Mouse (Mus musculus) intestine, embryonic 15.5 days (tissue): ENCODE data around the gene Apaf1. TPM values are rescaled to one million over a fixed set of nuclear protein-coding genes. Genes with fewer than 3 reads are reported as not detected.
A peak's percentile ranks its signal among the peaks of the same experiment; 100 is the strongest.

Experiments
- ATAC-seq: fragments of 200-750 bp; cut with Nextera tagmentation; 2 replicates; pipeline ENCODE4 v1.8.0; 2017; ENCODE audit warnings: moderate TSS enrichment, moderate library complexity
- H3K27ac ChIP-seq: fragments of 300-500 bp; sonication (generic); 2 replicates; pipeline ENCODE4 v1.5.1; 2015; ENCODE audit warnings: mild to moderate bottlenecking, inconsistent platforms
- H3K27me3 ChIP-seq: fragments of 300-500 bp; sonication (generic); replicated peaks from 2 replicates; pipeline ENCODE4 v1.6.1; 2015; ENCODE audit warnings: inconsistent platforms
- H3K36me3 ChIP-seq: fragments of 300-500 bp; sonication (generic); 2 replicates; pipeline ENCODE4 v1.6.1; 2015; ENCODE audit warnings: inconsistent platforms
- H3K4me1 ChIP-seq: fragments of 300-500 bp; sonication (generic); replicated peaks from 2 replicates; pipeline ENCODE4 v1.6.1; 2015; ENCODE audit warnings: inconsistent platforms
- H3K4me2 ChIP-seq: fragments of 300-500 bp; sonication (generic); replicated peaks from 2 replicates; pipeline ENCODE4 v1.6.1; 2015; ENCODE audit warnings: mild to moderate bottlenecking, inconsistent platforms
- H3K4me3 ChIP-seq: fragments of 300-500 bp; sonication (generic); replicated peaks from 2 replicates; pipeline ENCODE4 v1.5.1; 2015; ENCODE audit warnings: inconsistent platforms
- H3K9ac ChIP-seq: fragments of 300-500 bp; sonication (generic); 2 replicates; pipeline ENCODE4 v1.6.1; 2015; ENCODE audit warnings: inconsistent platforms
- H3K9me3 ChIP-seq: fragments of 300-500 bp; sonication (generic); 2 replicates; pipeline ENCODE4 v1.6.1; 2016; ENCODE audit warnings: inconsistent platforms
- WGBS: fragments of 180-500 bp; shearing (Covaris S2); methylation state at CpG from one replicate; pipeline ENCODE4 v1.1.7; 2015; 5-methylcytosine and 5-hydroxymethylcytosine counted together
- polyA plus RNA-seq: library from polyadenylated mRNA; unstranded; fragments of >200 nt; fragmentation: Nextera tagmentation; extraction: Ambion mirVana; gene quantifications from 2 replicates; pipeline ENCODE4 v1.2.1, GENCODE M21; 2015

Apaf1 gene
- polyA plus RNA-seq, 1 experiment from 2014 or later = 20.6 TPM

DNA sequence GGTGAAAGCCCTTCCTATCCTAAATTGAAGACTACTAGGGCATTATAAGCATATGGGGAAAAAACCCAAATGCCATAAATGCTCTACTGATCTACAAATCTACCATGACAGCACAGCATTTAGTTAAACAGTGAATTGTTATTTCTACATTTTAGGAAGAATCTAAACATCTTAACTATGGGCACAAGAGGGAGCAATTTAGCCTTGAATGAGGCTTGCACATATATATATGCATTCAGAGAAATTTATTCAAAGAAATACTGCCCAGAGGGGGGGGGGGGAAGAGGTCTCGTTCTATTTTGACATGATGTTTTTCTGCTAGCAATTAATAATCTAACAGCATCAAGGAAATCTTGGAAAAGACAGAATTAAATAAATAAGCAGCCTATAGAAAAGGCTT, 10.8 kb downstream of the Apaf1 start:
- Histone ChIP-seq H3K27me3 (no peaks in the 10 kb centered on the region), H3K36me3 (peaks cover 12% of the 10 kb centered on the region), H3K4me3 (no peak overlapping the region), H3K9me3 (no peaks in the 10 kb centered on the region), H3K27ac (no peak overlapping the region), H3K4me2 (no peak overlapping the region), H3K9ac (no peak overlapping the region), H3K4me1 (no peaks in the 10 kb centered on the region)
- no peak for ATAC-seq
- WGBS = 48% methylated on average over 1 of the region's 1 CpGs

DNA sequence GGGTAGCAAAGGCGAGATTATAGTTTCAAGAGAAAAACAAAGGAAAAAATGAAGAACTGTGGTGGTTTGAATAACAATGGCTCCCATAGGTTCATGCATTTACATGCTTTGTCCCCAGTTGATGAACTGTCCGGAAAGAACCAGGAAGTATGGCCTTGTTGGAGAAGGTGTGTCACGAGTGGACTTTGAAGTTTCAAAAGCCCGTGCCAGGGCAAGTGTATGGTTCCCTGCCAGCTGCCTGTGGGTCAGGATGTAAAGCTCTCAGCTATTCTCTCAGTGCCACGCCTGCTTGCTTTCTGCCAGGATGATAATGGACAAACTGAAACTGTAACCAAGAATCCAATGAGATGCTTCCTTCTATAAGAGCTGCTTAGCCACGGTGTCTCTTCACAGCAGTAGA, 20.2 kb downstream of the Apaf1 start:
- 86% methylated on average over 6 of the region's 6 CpGs for WGBS
- H3K27ac ChIP-seq = no peak overlapping the region

DNA sequence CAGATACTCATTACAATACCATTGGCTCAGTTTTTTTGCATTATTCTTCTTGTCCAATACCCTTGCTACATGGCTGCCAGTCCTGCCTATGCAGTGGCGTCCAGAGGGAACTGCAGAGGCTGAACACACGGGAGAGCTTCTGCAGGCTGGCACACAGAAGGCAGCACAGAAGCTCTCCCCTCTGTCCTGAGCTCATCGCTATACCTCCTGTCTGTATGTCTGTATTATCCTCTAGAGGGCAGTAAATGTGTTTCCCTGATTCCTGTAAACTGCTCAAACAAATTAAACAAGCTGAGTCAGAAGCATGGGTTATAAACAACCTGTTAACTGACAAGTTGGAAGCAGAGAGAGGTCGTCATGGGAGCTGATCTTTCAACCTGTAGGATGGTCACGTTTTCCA, 21.8 kb downstream of the Apaf1 start:
- H3K4me1 ChIP-seq = no peaks in the 10 kb centered on the region
- H3K4me2 ChIP-seq = no peak overlapping the region
- 38% methylated on average over 5 of the region's 5 CpGs for WGBS
- peaks cover 14% of the 10 kb centered on the region; the same call in 1 of the 2 replicates for H3K36me3 ChIP-seq
- no peak overlapping the region for H3K4me3 ChIP-seq
- no peak overlapping the region for H3K9ac ChIP-seq
- no peaks in the 10 kb centered on the region for H3K9me3 ChIP-seq
- no peaks in the 10 kb centered on the region for H3K27me3 ChIP-seq
- ATAC-seq = peak; percentile 31; the same call in 1 of the 2 replicates
- no peak overlapping the region for H3K27ac ChIP-seq

More for the DNA sequence above, 20.2 kb downstream of the Apaf1 start:
- peak; percentile 70; the same call in 1 of the 2 replicates for ATAC-seq
- peaks cover 23% of the 10 kb centered on the region for H3K36me3 ChIP-seq
- H3K9me3 ChIP-seq = no peaks in the 10 kb centered on the region
- no peak overlapping the region for H3K9ac ChIP-seq
- no peaks in the 10 kb centered on the region for H3K27me3 ChIP-seq
- H3K4me2 ChIP-seq = no peak overlapping the region
- H3K4me3 ChIP-seq = no peak overlapping the region
- no peaks in the 10 kb centered on the region for H3K4me1 ChIP-seq

DNA sequence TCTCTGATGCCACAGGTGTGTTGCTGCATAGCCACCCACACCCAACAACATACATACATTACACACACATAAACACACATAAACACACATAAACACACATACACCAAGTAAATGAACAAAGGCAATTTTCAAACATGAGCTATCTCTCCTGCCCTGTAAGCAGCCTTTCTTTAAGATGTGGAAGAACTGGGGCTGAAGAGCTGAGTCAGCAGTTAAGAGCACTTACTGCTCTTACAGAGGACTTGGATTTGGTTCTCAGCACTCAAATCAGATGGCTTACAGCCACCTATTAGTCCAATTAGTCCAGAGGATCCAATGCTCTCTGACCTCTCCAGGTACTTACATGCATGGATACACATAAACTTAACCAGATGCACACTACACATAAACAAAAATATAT, 29.8 kb downstream of the Apaf1 start:
- no peaks in the 10 kb centered on the region for H3K9me3 ChIP-seq
- no peak overlapping the region for H3K27ac ChIP-seq
- H3K9ac ChIP-seq = no peak overlapping the region
- H3K4me3 ChIP-seq = no peak overlapping the region
- no peak for ATAC-seq
- peaks cover 15% of the 10 kb centered on the region; the same call in 1 of the 2 replicates for H3K36me3 ChIP-seq
- H3K27me3 ChIP-seq = no peaks in the 10 kb centered on the region
- no peaks in the 10 kb centered on the region for H3K4me1 ChIP-seq
- H3K4me2 ChIP-seq = no peak overlapping the region

DNA sequence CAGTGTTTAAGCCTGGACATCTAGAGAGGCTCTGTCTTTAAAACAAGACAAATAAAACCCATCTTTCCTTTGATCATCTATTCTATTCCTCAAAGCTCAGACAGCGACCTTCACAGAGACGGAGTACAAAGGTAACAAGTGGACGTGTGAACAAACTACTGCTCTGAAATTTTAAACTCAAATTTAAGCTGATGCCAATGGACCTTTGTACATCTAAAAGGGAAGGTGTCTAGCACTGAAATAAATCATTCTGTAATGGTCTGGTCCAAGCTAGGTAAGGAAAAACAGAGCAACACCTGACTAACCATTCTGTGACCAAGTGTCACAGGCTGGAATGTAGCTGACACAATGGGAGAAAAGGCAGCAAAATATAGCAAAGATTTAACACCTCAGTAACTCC, 31.4 kb downstream of the Apaf1 start:
- H3K4me3 ChIP-seq = no peak overlapping the region
- 91% methylated on average over 3 of the region's 3 CpGs for WGBS
- ATAC-seq = no peak
- no peaks in the 10 kb centered on the region for H3K27me3 ChIP-seq
- H3K9ac ChIP-seq = no peak overlapping the region
- peaks cover 15% of the 10 kb centered on the region; the same call in 1 of the 2 replicates for H3K36me3 ChIP-seq
- H3K4me1 ChIP-seq = no peaks in the 10 kb centered on the region
- H3K4me2 ChIP-seq = no peak overlapping the region
- no peak overlapping the region for H3K27ac ChIP-seq
- H3K9me3 ChIP-seq = no peaks in the 10 kb centered on the region

DNA sequence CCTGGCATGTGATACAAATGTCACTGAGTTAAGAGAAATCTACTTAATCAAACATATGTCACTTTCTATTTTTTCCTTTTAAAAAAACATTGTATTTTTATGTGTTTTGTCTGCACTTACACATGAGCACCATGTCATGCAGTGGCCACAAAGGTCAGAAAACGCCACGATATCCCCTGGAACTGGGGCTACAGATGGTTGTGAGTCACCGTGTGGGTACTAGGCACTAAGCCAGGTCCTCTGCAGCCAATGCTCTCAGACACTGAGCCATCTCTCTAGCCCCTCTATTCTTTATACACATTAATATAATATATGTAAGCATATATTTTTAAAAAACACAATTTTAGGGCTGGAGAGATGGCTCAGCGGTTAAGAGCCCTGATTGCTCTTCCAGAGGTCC, 32.9 kb downstream of the Apaf1 start:
- H3K4me2 ChIP-seq = no peak overlapping the region
- no peaks in the 10 kb centered on the region for H3K4me1 ChIP-seq
- no peak overlapping the region for H3K27ac ChIP-seq
- peaks cover 15% of the 10 kb centered on the region; the same call in 1 of the 2 replicates for H3K36me3 ChIP-seq
- no peaks in the 10 kb centered on the region for H3K27me3 ChIP-seq
- H3K9ac ChIP-seq = no peak overlapping the region
- WGBS = 86% methylated on average over 4 of the region's 4 CpGs
- no peak overlapping the region for H3K4me3 ChIP-seq
- H3K9me3 ChIP-seq = no peaks in the 10 kb centered on the region
- ATAC-seq = no peak

DNA sequence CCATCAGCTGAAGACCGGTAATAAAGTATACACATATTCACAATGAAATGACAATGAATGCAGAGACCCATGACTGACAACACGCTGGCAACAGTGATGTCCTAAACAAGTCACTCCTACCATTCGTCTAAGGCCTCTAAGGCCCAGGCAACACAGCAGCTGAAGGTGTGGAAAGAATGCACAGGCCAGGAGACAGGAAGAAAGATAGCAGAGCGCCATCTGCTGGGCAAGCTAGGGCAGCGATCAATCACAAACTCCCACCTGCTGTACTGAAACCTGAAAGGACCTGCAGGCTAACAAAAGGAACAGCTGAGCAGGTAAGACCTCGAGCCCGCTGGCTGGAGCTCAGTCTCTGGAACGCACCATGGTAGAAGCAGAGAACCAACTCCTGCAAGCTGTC, 48.6 kb downstream of the Apaf1 start:
- peaks cover 10% of the 10 kb centered on the region for H3K36me3 ChIP-seq
- H3K9ac ChIP-seq = no peak overlapping the region
- H3K4me1 ChIP-seq = no peaks in the 10 kb centered on the region
- no peak overlapping the region for H3K4me3 ChIP-seq
- H3K27me3 ChIP-seq = no peaks in the 10 kb centered on the region
- ATAC-seq = peak; percentile 61
- H3K9me3 ChIP-seq = no peaks in the 10 kb centered on the region
- H3K27ac ChIP-seq = no peak overlapping the region
- WGBS = 29% methylated on average over 8 of the region's 8 CpGs
- H3K4me2 ChIP-seq = no peak overlapping the region

DNA sequence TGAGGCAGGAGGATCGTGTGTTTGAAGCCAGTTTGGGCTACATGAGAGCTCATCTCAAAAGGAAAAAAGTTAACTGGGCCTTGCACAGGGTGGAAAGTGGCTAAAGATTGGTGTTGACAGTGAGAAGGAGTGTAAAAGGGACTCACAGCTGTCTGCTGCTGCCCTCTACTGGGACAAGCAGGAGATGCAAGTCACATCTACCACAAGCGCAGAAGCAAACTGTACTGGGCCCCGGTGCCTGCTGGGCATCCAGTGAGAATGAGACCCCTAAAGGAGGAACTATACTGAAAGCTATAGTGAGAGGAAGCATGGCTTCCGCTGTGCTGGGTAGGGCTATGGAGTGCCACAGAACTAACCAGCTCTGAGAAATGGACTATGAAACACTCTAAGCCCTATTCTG, 50.2 kb downstream of the Apaf1 start:
- Histone ChIP-seq H3K9ac (no peak overlapping the region), H3K27me3 (no peaks in the 10 kb centered on the region), H3K4me2 (no peak overlapping the region), H3K4me1 (no peaks in the 10 kb centered on the region), H3K36me3 (peaks cover 7% of the 10 kb centered on the region; the same call in 1 of the 2 replicates), H3K27ac (no peak overlapping the region), H3K9me3 (no peaks in the 10 kb centered on the region), H3K4me3 (no peak overlapping the region)
- peak; percentile 56 for ATAC-seq
- 20% methylated on average over 4 of the region's 4 CpGs for WGBS

DNA sequence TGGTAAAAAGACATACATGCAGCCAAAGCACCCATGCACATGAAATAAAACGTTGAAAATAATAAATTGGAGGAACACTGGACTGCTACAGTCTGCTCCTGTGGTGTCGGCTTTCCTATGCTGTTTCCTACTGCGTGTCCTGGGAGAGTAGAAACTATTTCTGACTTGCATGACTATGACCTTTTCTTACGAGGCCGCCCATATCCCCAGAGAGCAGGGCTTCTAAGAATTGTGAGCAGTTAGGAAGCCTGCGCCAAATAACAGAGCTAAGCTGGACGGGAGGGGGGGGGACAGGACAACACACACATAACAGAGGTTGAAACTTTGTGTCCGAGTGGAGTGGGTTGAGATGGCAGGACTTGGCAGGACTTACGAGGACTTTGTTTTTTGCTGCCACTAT, 51.4 kb downstream of the Apaf1 start:
- 90% methylated on average over 9 of the region's 9 CpGs for WGBS
- H3K36me3 ChIP-seq = peaks cover 4% of the 10 kb centered on the region; the same call in 1 of the 2 replicates
- no peak for ATAC-seq

DNA sequence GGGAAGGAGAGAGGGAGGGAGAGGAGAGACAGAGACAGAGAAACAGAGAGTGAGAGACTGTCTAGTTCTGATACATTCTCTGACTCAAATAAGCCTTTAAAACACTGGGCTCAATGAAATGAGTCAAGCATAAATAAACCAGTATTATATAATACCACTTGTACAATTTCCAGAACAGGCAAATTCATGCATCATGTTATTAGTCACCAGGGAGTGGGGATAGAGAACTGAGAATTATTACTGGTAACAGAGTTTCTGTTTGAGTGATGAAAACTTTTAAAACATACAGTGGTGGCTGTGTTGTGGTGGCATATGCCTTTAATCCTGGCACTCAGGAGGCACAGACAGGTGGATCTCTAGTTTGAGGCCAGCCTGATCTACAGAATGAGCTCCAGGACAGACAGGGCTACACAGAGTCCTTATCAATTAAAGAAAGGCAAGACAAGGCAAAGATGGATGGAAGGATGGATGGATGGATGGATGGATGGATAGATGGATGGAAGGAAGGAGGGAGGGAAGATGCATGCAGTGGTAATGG, 53.5 kb downstream of the Apaf1 start:
- no peak overlapping the region for H3K4me2 ChIP-seq
- no peaks in the 10 kb centered on the region for H3K4me1 ChIP-seq
- H3K27ac ChIP-seq = no peak overlapping the region
- H3K27me3 ChIP-seq = no peaks in the 10 kb centered on the region
- peaks cover 4% of the 10 kb centered on the region; the same call in 1 of the 2 replicates for H3K36me3 ChIP-seq
- no peak overlapping the region for H3K4me3 ChIP-seq
- no peak overlapping the region for H3K9ac ChIP-seq
- H3K9me3 ChIP-seq = no peaks in the 10 kb centered on the region
- no peak for ATAC-seq

More for the DNA sequence above, 51.4 kb downstream of the Apaf1 start:
- H3K9me3 ChIP-seq = no peaks in the 10 kb centered on the region
- no peaks in the 10 kb centered on the region for H3K27me3 ChIP-seq
- no peak overlapping the region for H3K4me2 ChIP-seq
- no peak overlapping the region for H3K27ac ChIP-seq
- no peak overlapping the region for H3K4me3 ChIP-seq
- no peaks in the 10 kb centered on the region for H3K4me1 ChIP-seq
- no peak overlapping the region for H3K9ac ChIP-seq

DNA sequence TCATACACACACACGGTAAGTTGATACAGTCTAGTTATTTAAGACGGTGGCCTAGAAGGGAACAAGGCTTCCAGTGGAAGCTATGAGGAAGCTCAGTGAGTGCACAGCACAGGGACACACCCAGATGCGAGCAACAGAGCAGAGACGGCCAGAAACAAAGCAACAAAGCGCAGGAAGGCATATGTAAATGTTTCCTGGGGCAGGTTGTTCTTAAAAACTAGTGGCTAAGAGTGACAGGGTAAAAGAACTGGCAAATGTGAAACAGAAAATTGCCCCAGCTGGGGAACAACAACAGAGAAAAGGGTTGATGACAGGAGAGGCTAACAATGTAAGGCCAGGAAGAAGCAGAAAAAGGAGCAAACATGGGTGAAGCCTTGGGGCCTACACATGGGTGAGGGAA, 54.6 kb downstream of the Apaf1 start:
- Histone ChIP-seq H3K4me3 (no peak overlapping the region), H3K4me2 (no peak overlapping the region), H3K27me3 (no peaks in the 10 kb centered on the region), H3K27ac (no peak overlapping the region), H3K9me3 (no peaks in the 10 kb centered on the region), H3K9ac (no peak overlapping the region), H3K4me1 (no peaks in the 10 kb centered on the region), H3K36me3 (peaks cover 4% of the 10 kb centered on the region; the same call in 1 of the 2 replicates)
- WGBS = 86% methylated on average over 5 of the region's 5 CpGs
- ATAC-seq = no peak

DNA sequence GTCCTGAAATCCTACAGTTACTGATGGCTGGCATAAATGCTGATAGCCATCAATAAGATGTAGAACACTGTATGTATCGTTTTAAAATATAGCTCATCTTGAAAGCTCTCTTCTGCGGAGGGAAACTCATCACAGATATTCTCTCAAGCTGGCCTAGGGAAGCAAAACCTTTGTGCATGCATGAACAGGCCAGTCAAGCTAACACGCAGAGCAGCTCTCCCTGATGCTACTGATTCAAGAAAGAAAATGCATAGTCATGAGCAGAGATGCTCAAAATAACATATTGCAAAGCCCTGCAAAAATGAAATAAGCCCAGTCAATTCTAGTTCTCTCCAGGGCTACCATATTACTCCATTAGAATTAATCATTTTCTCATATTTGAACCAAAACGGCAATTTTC, 55.1 kb downstream of the Apaf1 start:
- H3K9me3 ChIP-seq = no peaks in the 10 kb centered on the region
- no peak overlapping the region for H3K9ac ChIP-seq
- H3K4me3 ChIP-seq = no peak overlapping the region
- no peak for ATAC-seq
- 94% methylated on average over 4 of the region's 4 CpGs for WGBS
- H3K36me3 ChIP-seq = peaks cover 4% of the 10 kb centered on the region; the same call in 1 of the 2 replicates
- H3K4me2 ChIP-seq = no peak overlapping the region
- no peak overlapping the region for H3K27ac ChIP-seq
- no peaks in the 10 kb centered on the region for H3K4me1 ChIP-seq
- H3K27me3 ChIP-seq = no peaks in the 10 kb centered on the region

DNA sequence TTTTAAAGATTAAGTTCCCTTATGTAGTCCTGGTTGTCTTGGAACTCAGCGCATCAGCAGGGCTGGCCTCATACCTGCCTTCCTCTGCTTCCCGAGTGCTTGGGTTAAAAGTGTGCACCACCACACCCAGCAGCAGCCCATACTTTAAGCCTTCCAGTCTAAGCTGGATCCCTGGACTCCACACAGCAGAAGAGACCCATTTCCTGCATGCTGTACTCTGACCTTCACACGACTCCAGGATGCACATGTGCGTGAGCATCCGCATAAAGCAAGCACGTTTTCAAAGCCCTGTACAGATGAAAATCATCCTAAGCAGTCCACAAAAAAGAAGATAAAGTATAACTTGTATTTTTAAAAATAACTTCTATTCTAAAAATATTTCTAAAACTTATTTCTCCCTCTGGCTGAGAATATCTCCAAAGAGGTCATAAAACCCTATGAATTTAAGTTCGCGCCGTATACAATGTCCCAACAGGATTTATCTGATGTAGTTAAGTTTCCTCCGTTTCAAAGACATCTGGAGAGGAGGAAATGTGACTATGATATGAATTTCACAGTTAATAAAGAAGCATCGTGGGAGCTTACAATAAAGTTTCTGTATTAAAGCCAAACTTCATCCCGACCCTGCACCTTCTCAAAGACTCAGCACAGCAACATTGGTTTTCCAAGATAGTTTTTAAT, 76.6 kb downstream of the Apaf1 start:
- ATAC-seq = no peak
- Histone ChIP-seq H3K4me2 (no peak overlapping the region), H3K27ac (no peak overlapping the region), H3K27me3 (no peaks in the 10 kb centered on the region), H3K4me3 (no peak overlapping the region), H3K36me3 (no peaks in the 10 kb centered on the region), H3K9ac (no peak overlapping the region), H3K9me3 (no peaks in the 10 kb centered on the region), H3K4me1 (no peaks in the 10 kb centered on the region)
- 81% methylated on average over 12 of the region's 12 CpGs for WGBS
